ENCODE assay signal across 15 mouse cellular contexts in genomic region chr7:46479793-46480192, GRCm38 (mm10).
A peak's percentile ranks its signal among the peaks of the same experiment; 100 is the strongest.
DNase-seq lines count a peak whose midpoint lies in the region; ATAC-seq and TF ChIP-seq lines count a peak whose summit lies in the region.
"Had no signal": no experiment of that assay in that cellular context is flagged by ENCODE, and none has a peak within 500 bp of the region (broad histone marks: within the 10 kb centered on the region; RNA-seq: fewer than 3 reads in every experiment).

No protein-coding gene starts in this region.

- no peak overlapping the region for H3K4me3 ChIP-seq in layer of hippocampus, adult 2 months
- peak overlapping the region; percentile 62 for H3K4me3 ChIP-seq in testis, adult 2 months (ENCODE audit: control insufficient read depth, low read depth, low read length)
- H3K4me3 ChIP-seq: stomach, embryonic 15.5 days had no signal

- no peaks in the 10 kb centered on the region for H3K27me3 ChIP-seq in testis, adult 2 months (ENCODE audit: control insufficient read depth, insufficient read depth, low read length)
- H3K27me3 ChIP-seq: stomach, embryonic 15.5 days had no signal

- no peaks in the 10 kb centered on the region for H3K36me3 ChIP-seq in testis, adult 2 months (ENCODE audit: control insufficient read depth, insufficient read depth, low read length)
- H3K36me3 ChIP-seq: stomach, embryonic 15.5 days had no signal

- TF ChIP-seq CTCF in layer of hippocampus, adult 2 months (conservative IDR thresholded peaks at IDR 0.05): no peak
- no peak for TF ChIP-seq CTCF in testis, adult 2 months (IDR thresholded peaks at IDR 0.05; ENCODE audit: control insufficient read depth, insufficient read depth, insufficient replicate concordance, low read depth, low read length)

- no peak; the same call in 1 of the 2 replicates for TF ChIP-seq POLR2A in testis, adult 2 months (IDR thresholded peaks at IDR 0.05; ENCODE audit: control insufficient read depth, low read depth, low read length)

- no peak for ATAC-seq in activated CD4-positive, CD25-positive, alpha-beta regulatory T cell, adult 4 months

- DNase-seq in layer of hippocampus, adult 2 months (ENCODE audit: low spot score in 2 of 2): peak; percentile 23 to 41
- DNase-seq in layer of hippocampus, adult 18-20 months (ENCODE audit: low spot score in 2 of 2): no peak
- DNase-seq in testis, postnatal 14 days (ENCODE audit: low spot score): no peak
- peak; percentile 82 for DNase-seq in cerebellum, adult 9-10 months
- DNase-seq in adrenal gland, adult (ENCODE audit: inconsistent age in 2 of 2, low spot score in 1 of 2): no peak
- DNase-seq: adrenal gland, postnatal 25 days; gastrocnemius, postnatal 25 days; left cerebral cortex, postnatal 4 days; lung, embryonic 14.5 days; midbrain, embryonic 14.5 days; spleen, adult 18-20 months had no signal

- H3K27ac ChIP-seq in layer of hippocampus, adult 2 months: no peak overlapping the region
- H3K27ac ChIP-seq in testis, adult 2 months (ENCODE audit: control insufficient read depth, insufficient read depth, low read depth, low read length): no peak overlapping the region
- H3K27ac ChIP-seq: macrophage; stomach, embryonic 15.5 days had no signal

- peaks cover 4% of the 10 kb centered on the region for H3K4me1 ChIP-seq in testis, adult 2 months (ENCODE audit: control insufficient read depth, insufficient read depth, low read length)

Comparison
In these comparisons a context has a peak if more than half of its experiments do, and no peak if none do; other contexts are left out.
1. DNase-seq: peak in layer of hippocampus, adult 2 months (2 of 2) and cerebellum, adult 9-10 months (single experiment); none in layer of hippocampus, adult 18-20 months (0 of 2), testis, postnatal 14 days (single experiment) and adrenal gland, adult (0 of 2).